Mouse (Mus musculus) layer of hippocampus, postnatal 36 days (tissue): Measurements from ENCODE around the gene Frrs1. TPM values are rescaled to one million over a fixed set of nuclear protein-coding genes. Genes with fewer than 3 reads are reported as not detected.

ENCODE experiments used
- DNase-seq, 2 experiments: peaks; one replicate each; pipeline ENCODE4 v3.0.0; 2022
- total RNA-seq, 2 experiments: library from RNA; stranded (reverse); gene quantifications; 2 replicates each; pipeline ENCODE4 v1.2.3; 2021

Frrs1 gene
- total RNA-seq, 2 experiments from 2014 or later, result 0.77 to 1.5 TPM

GRCm38 (mm10) chr3:116848099-116848498 is 11.2 kb upstream of the Frrs1 start:
- no peak for DNase-seq

GRCm38 (mm10) chr3:116848936-116849335 is 10.3 kb upstream of the Frrs1 start:
- no peak for DNase-seq

- DNase-seq, result no peak
Observed at GRCm38 (mm10) chr3:116850376-116850775, 8.9 kb upstream of the Frrs1 start.

GRCm38 (mm10) chr3:116852421-116852820 is 6.8 kb upstream of the Frrs1 start:
- no peak for DNase-seq

- DNase-seq, result no peak
Observed at GRCm38 (mm10) chr3:116857611-116858010, 1.7 kb upstream of the Frrs1 start.

GRCm38 (mm10) chr3:116859752-116860151 is 488 bp downstream of the Frrs1 start:
- no peak for DNase-seq

- no peak for DNase-seq
Observed at GRCm38 (mm10) chr3:116860333-116861222, 1.3 kb downstream of the Frrs1 start.

GRCm38 (mm10) chr3:116861223-116861539 is 1.9 kb downstream of the Frrs1 start:
- no peak for DNase-seq

GRCm38 (mm10) chr3:116861540-116862067 is 2.3 kb downstream of the Frrs1 start:
- DNase-seq, result peak; percentile 37 to 48

GRCm38 (mm10) chr3:116862621-116863020 is 3.4 kb downstream of the Frrs1 start:
- no peak for DNase-seq

GRCm38 (mm10) chr3:116864421-116864820 is 5.2 kb downstream of the Frrs1 start:
- no peak for DNase-seq

- no peak for DNase-seq
Observed at GRCm38 (mm10) chr3:116865199-116865636, 6.0 kb downstream of the Frrs1 start.

- DNase-seq, result no peak
Observed at GRCm38 (mm10) chr3:116870372-116870771, 11.1 kb downstream of the Frrs1 start.

GRCm38 (mm10) chr3:116882221-116882960 is 23.1 kb downstream of the Frrs1 start:
- no peak for DNase-seq

GRCm38 (mm10) chr3:116884941-116885340 is 25.7 kb downstream of the Frrs1 start:
- no peak for DNase-seq

- no peak for DNase-seq
Observed at GRCm38 (mm10) chr3:116889358-116889757, 30.1 kb downstream of the Frrs1 start.

- no peak for DNase-seq
Observed at GRCm38 (mm10) chr3:116890576-116890975, 31.3 kb downstream of the Frrs1 start.

- no peak for DNase-seq
Observed at GRCm38 (mm10) chr3:116891436-116892205, 32.4 kb downstream of the Frrs1 start.

GRCm38 (mm10) chr3:116892206-116892563 is 32.9 kb downstream of the Frrs1 start:
- DNase-seq, result no peak

- no peak for DNase-seq
Observed at GRCm38 (mm10) chr3:116892872-116893271, 33.6 kb downstream of the Frrs1 start.

- peak; percentile 78 to 83 for DNase-seq
Observed at GRCm38 (mm10) chr3:116904158-116904557, 44.9 kb downstream of the Frrs1 start.

GRCm38 (mm10) chr3:116905898-116906297 is 46.6 kb downstream of the Frrs1 start:
- peak; percentile 55 to 63 for DNase-seq

GRCm38 (mm10) chr3:116906596-116906995 is 47.3 kb downstream of the Frrs1 start:
- no peak for DNase-seq
